Mouse (Mus musculus): ENCODE results near the gene 2310022B05Rik. TPM values are rescaled to one million over a fixed set of nuclear protein-coding genes. Genes with fewer than 3 reads are reported as not detected.

The 2310022B05Rik gene
- total RNA-seq, 2 experiments from 2014 or later, result 31.7 to 42.0 TPM

- DNase-seq, result no peak
Observed at GRCm38 (mm10) chr8:124661781-124662180, 1.4 kb downstream of the 2310022B05Rik start.

- no peak for DNase-seq
Observed at GRCm38 (mm10) chr8:124658415-124658814, 4.8 kb downstream of the 2310022B05Rik start.

- DNase-seq, result no peak
Observed at GRCm38 (mm10) chr8:124657961-124658360, 5.2 kb downstream of the 2310022B05Rik start.

GRCm38 (mm10) chr8:124653568-124654475, 9.3 kb downstream of the 2310022B05Rik start:
- DNase-seq, result no peak

GRCm38 (mm10) chr8:124652546-124652945, 10.6 kb downstream of the 2310022B05Rik start:
- no peak for DNase-seq

DNA sequence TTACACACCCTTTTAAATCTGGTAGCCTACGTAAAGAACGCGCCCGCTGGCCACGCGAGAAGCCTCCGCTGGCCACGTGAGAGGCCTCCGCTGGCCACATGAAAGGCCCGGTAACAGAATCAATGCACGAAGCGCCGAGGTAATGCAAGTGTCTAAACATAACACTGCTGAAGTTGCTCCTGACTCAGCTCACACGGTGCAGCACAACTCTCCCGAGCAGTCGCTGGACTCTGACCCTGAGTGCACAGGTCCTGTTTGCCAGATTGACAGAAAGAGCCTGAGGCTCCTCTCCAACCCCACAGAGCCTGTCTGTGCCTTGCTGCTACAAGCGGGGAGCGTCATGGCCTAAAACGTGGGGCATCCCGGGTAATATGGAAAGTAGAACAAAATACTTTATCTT, 11.4 kb downstream of the 2310022B05Rik start:
- DNase-seq, result no peak

DNA sequence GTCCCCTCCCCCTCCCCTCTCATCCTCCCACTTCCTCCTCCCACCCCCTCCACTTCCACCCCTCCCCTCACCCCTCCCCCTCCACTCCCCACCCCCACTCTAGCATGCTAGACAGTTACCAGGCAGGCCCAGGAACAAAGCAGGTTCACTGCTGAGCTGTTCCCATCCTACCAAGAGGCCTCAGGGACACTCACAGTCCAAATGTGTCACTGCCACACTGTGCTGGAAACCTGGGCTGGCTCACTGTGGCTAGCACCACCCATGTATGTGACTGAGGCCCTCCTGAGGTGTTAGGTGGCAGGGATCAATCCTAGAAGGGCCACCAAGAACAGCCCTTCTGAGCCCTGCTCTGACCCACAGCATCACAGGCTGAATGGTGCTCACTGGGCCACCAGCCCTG, 14.9 kb downstream of the 2310022B05Rik start:
- DNase-seq, result no peak

- DNase-seq, result no peak
Observed at GRCm38 (mm10) chr8:124643540-124644339, 19.4 kb downstream of the 2310022B05Rik start.

DNA sequence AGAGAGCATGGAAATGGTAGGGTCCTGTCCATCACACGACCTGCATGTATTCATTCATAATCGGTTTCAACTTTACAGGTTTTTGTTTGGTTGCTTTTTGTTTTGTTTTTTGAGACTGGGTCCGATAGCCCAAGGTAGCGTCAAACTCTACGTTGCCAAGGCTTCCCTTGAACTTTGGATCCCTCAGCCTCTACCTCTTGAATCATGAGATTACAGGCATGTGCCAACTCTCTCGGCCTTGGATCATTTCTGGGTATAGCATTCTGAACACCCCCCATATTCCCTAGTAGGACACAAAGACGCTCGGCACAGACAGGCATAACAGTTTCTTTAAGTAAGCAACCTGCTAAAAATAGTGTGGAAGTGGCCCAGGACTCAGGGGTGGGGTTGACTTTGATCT, 21.6 kb downstream of the 2310022B05Rik start:
- no peak for DNase-seq

- no peak for DNase-seq
Observed at GRCm38 (mm10) chr8:124635247-124635502, 28.0 kb downstream of the 2310022B05Rik start.

GRCm38 (mm10) chr8:124634411-124635246, 28.5 kb downstream of the 2310022B05Rik start:
- DNase-seq, result no peak

DNA sequence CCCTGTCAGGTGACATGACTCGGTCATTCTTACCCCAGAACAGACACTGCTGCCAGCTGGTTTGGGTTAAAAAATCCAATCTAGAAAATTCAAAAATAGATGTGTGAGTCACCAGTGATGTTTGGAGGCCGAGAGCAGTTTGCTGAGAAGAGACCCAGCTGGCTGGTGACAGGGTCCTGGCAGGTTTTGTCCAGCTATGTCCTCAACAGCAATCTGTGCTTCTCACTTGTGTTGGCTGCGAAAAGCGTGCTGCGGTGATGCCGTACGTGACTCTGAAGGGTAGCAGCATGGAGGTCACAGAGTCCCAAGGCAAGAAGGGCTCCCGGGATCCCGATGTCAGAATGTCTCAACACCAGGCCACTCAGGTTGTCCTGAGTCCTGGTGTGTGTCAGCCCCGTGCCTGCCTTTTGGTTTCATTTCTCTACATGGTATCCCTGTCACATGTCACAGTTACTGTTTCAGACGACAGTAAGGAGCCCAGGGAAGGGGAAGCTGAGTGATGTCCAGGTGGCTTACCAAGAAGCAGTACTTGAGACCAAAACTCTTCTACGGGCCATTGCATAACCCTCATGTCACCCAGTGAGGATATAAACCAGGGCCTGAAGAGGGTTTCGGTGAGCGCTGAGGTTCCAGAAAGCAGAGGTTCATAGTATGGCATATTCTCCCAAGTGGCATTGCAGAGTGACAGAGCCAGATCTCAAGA, 30.0 kb downstream of the 2310022B05Rik start:
- peak; percentile 48 for DNase-seq

- no peak for DNase-seq
Observed at GRCm38 (mm10) chr8:124631966-124632365, 31.2 kb downstream of the 2310022B05Rik start.

GRCm38 (mm10) chr8:124630891-124631290, 32.3 kb downstream of the 2310022B05Rik start:
- no peak for DNase-seq

DNA sequence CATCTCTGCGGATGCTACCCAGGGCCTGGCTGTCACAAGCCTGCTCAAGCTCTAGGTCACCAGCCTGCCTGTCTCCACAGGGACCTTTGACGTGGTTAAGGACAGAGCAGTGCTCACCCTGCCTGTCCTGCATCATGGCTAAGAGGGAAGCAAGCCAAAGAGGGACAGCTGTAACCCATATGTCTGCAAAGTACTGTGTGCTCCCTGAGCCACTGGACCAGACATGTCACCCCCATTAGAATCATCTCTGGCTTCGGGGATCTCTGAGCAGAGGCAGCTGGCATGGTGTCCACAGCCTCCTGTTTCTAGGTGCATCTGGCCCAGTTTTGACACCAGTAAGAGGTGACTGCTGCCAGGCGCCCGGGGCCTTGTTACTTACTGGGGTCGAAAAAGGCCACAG, 32.7 kb downstream of the 2310022B05Rik start:
- no peak for DNase-seq

DNA sequence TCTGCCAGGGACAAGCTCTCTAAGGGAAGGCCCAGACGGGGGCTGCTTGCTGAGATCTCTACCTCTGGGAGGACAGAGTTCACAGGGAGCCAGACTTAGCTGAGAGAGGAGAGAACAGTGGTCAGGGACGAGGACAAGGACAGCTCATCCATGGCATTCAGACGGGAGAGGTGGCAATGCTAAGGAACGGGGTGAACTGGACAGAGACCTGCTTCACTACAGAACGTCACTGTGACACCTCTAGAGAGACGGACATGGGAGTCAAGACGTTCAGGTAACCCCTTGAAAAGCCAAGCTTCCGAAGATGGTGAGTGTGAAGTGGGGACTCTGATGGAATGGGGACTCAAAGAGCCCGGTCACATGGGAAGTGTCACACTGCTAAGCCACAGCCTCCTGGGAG, 36.9 kb downstream of the 2310022B05Rik start:
- DNase-seq, result no peak

DNA sequence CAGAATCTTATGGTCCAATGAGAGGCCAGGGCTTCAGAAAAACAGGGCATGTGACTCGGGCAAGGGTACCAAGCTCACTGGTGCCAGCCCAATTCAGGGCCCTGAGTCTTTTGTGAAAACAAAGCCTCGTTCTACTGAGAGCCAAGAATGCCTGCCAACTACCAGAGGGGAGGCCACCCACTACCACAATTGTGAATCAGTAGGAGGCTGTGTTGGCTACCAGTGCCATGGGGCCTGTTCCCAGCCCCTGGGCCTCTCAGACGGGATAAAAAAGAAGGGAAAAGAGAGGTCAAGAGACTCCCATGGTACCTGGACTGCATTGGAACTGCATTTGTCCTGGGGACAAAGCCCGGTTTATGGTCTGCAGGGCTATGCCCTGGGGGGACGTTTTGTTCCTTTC, 41.9 kb downstream of the 2310022B05Rik start:
- no peak for DNase-seq

GRCm38 (mm10) chr8:124618252-124618651, 44.9 kb downstream of the 2310022B05Rik start:
- DNase-seq, result no peak

GRCm38 (mm10) chr8:124617266-124617869, 45.8 kb downstream of the 2310022B05Rik start:
- peak; percentile 74 for DNase-seq

DNA sequence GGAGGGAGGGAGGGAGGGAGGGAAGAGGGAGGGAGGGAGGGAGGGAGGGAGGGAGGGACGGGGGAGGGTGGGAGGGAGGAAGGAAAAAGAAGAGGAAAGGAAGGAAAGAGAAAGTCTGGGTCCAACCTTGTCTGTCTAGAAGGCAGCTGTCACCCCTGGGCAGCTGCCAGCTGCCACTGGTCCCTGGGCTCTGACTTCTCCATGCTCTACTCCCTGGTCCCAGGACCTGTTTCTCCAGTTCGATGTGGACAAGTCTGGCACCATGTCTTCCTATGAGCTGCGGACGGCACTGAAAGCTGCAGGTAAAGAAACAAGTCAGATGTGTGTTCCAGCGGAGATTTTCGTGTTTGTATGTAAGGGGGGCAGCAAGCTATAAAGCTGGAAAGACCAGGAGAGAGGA, 48.8 kb downstream of the 2310022B05Rik start:
- DNase-seq, result no peak

- DNase-seq, result peak; percentile 26
Observed at GRCm38 (mm10) chr8:124608972-124609353, 54.2 kb downstream of the 2310022B05Rik start.

Data from gastrocnemius, postnatal 10 days (tissue).